Mouse (Mus musculus): ENCODE results near the gene Iqgap1.

DNA sequence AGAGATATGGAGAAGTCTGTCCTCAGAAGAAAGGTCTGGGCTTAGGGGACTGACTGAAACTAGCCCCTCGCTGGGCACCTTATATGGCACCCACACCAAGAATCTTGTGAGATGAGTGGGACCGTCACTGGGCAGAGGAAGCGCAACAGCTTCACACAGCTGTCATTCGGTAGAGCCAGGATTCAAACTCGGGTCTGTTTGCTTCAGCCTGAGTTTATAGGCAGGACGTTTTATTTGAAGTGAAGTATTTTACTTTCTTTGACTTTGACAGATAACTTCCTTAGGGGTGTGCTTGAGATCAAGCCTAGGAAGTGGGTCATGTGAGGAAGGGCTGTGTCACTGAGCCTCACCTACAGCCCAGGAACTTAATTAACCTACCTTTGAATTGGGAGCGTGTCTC, 39.7 kb upstream of the Iqgap1 start:
- no peak for TF ChIP-seq CTCF (IDR thresholded peaks at IDR 0.05; ENCODE audit: borderline replicate concordance, extremely low read depth, insufficient read depth, insufficient read length)
- no peak for TF ChIP-seq POLR2A (IDR thresholded peaks at IDR 0.05; ENCODE audit: borderline replicate concordance, extremely low read depth, insufficient read depth, insufficient read length, poor library complexity, severe bottlenecking)

Measured in brain, embryonic 14.5 days (tissue).